Mouse (Mus musculus): ENCODE measurements at regions not wholly inside any gene's neighbourhood (a gene's known extent, or its start where the extent isn't known, plus 50 kb on each side); places are given as distances from the start of the nearest gene placed in this dataset.

GRCm38 (mm10) chr2:115081563-115082291, 427.0 kb upstream of the Dph6 start:
- Histone ChIP-seq H3K9ac (ENCODE audit: low read depth, low read length) (no peak overlapping the region), H3K27me3 (ENCODE audit: insufficient read depth, low read length) (no peaks in the 10 kb centered on the region), H3K9me3 (replicated peaks; ENCODE audit: low read length) (no peaks in the 10 kb centered on the region), H3K36me3 (ENCODE audit: insufficient read depth, low read length) (no peaks in the 10 kb centered on the region), H3K27ac (peak overlapping the region; percentile 27), H3K4me3 (replicated peaks; ENCODE audit: low read depth, low read length) (no peak overlapping the region), H3K4me1 (replicated peaks; ENCODE audit: insufficient read depth, low read length) (no peaks in the 10 kb centered on the region), H3K4me2 (ENCODE audit: low read length) (no peak overlapping the region)
- TF ChIP-seq CTCF (IDR thresholded peaks at IDR 0.05; ENCODE audit: low read depth): no peak
- peak; percentile 82 for DNase-seq (ENCODE audit: low spot score)
- no peak for ATAC-seq (replicated peaks; ENCODE audit: low FRiP score, low read depth)
- WGBS: 48% methylated on average over 11 of the region's 11 CpGs

- Histone ChIP-seq H3K9ac (ENCODE audit: low read depth, low read length) (no peak overlapping the region), H3K4me1 (replicated peaks; ENCODE audit: insufficient read depth, low read length) (no peaks in the 10 kb centered on the region), H3K27ac (peak overlapping the region; percentile 27), H3K9me3 (replicated peaks; ENCODE audit: low read length) (no peaks in the 10 kb centered on the region), H3K36me3 (ENCODE audit: insufficient read depth, low read length) (no peaks in the 10 kb centered on the region), H3K27me3 (ENCODE audit: insufficient read depth, low read length) (no peaks in the 10 kb centered on the region), H3K4me2 (ENCODE audit: low read length) (no peak overlapping the region), H3K4me3 (replicated peaks; ENCODE audit: low read depth, low read length) (no peak overlapping the region)
- no peak for ATAC-seq (replicated peaks; ENCODE audit: low FRiP score, low read depth)
- peak; percentile 74 for DNase-seq (ENCODE audit: low spot score)
- TF ChIP-seq CTCF (IDR thresholded peaks at IDR 0.05; ENCODE audit: low read depth): no peak
- WGBS: 38% methylated on average over 6 of the region's 6 CpGs
Measured at GRCm38 (mm10) chr2:115082292-115082809, 427.6 kb upstream of the Dph6 start.

DNA sequence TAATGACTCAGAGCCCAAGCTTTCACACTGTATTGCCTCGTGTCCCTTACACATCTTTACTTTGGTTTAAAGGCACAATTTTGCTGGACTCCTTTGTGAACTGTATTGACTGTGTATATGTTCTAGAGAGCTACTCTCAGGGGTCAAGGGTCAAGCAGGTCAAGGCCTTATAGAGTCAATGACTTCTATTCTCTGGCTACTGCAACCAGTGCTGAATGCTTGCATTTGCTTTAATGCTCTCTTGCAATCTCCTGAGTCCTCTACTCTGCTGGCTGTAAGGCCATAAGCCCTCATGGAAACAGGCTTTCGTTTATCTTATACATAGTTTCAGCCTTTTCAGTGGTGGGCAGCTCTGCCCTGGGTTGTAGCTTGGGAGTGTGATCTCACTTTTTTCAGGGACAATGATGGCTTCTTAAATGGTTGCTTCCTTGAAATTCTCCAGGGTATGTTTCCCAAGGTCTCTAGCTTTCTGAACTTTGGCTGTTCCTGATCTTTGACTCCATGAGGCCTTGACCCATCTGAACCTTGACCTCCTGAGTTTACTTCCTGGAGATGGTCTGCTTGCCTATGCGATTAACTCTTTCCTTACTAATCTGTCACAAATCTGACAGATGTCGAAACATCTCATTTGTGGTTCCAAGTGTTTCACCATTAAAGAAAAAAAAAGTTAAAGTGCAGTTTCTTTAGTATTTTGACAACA, 433.8 kb upstream of the Dph6 start:
- H3K4me3 ChIP-seq (replicated peaks; ENCODE audit: low read depth, low read length): no peak overlapping the region
- WGBS: 73% methylated on average over 4 of the region's 4 CpGs
- ATAC-seq (replicated peaks; ENCODE audit: low FRiP score, low read depth) (no peak), DNase-seq (ENCODE audit: low spot score) (no peak)
- no peak overlapping the region for H3K4me2 ChIP-seq (ENCODE audit: low read length)
- no peaks in the 10 kb centered on the region for H3K9me3 ChIP-seq (replicated peaks; ENCODE audit: low read length)
- no peaks in the 10 kb centered on the region for H3K4me1 ChIP-seq (replicated peaks; ENCODE audit: insufficient read depth, low read length)
- no peak overlapping the region for H3K9ac ChIP-seq (ENCODE audit: low read depth, low read length)
- H3K27ac ChIP-seq: no peak overlapping the region
- H3K27me3 ChIP-seq (ENCODE audit: insufficient read depth, low read length): no peaks in the 10 kb centered on the region
- no peaks in the 10 kb centered on the region for H3K36me3 ChIP-seq (ENCODE audit: insufficient read depth, low read length)
- no peak for TF ChIP-seq CTCF (IDR thresholded peaks at IDR 0.05; ENCODE audit: low read depth)

DNA sequence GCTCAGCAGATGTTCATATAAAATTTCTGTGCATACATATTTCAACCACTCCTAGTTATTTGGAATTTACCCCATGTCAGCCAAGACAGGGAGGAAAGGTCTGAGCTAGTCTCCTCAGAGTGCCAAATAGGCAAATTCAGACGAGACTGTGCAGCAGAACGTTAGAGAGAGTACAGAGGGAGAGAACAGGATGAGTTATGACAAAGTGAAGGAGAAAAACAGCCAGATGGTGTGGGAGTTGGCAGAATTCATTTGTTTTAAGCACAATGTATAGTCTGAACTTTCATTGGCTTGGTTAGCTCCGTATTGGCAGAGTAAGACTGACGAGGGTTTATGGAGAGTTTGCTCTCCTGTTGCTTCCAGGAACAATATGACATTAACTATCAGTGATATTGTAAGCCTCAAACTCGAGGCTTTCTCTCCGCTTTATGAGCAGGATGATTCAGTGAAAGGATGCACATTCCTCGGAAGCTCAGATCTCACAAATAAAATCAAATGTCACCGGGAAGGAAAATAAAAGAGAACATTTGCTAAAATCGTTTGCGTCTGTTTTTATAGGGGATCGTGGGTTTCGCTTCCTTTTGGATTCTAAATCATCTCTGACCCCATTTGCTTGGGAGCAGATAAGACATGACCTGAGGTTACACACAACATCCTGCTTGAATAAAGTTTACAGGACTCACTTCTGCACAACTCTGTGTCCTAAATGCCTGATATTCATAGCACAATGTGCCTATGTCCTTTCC, 435.8 kb upstream of the Dph6 start:
- no peak overlapping the region for H3K9ac ChIP-seq (ENCODE audit: low read depth, low read length)
- H3K4me3 ChIP-seq (replicated peaks; ENCODE audit: low read depth, low read length): no peak overlapping the region
- DNase-seq (ENCODE audit: low spot score) (peak; percentile 74), ATAC-seq (replicated peaks; ENCODE audit: low FRiP score, low read depth) (no peak)
- WGBS: 16% methylated on average over 12 of the region's 12 CpGs
- H3K9me3 ChIP-seq (replicated peaks; ENCODE audit: low read length): no peaks in the 10 kb centered on the region
- peak overlapping the region; percentile 36; the same call in 1 of the 2 replicates for H3K27ac ChIP-seq
- no peaks in the 10 kb centered on the region for H3K4me1 ChIP-seq (replicated peaks; ENCODE audit: insufficient read depth, low read length)
- no peak for TF ChIP-seq CTCF (IDR thresholded peaks at IDR 0.05; ENCODE audit: low read depth)
- H3K36me3 ChIP-seq (ENCODE audit: insufficient read depth, low read length): no peaks in the 10 kb centered on the region
- no peaks in the 10 kb centered on the region for H3K27me3 ChIP-seq (ENCODE audit: insufficient read depth, low read length)
- H3K4me2 ChIP-seq (ENCODE audit: low read length): peak overlapping the region; percentile 35

DNA sequence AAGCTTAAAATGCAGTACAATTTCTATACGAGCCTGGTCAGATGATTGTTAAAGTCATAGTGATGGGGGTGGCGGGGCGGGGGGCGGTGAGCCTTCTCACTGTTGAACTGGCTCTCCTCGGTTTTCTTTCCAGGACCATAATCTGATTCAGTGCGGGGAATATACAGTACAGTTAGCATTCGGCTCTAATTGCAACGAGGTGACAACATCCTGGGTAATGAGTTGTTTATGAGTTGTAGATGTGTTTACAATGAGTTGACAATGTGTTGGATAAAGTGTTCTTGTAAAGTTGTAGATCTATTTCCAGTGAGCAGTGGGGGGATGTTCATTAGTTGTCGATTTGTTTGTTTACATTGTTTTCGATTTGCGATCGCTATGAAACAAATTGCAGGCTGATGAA, 440.6 kb upstream of the Dph6 start:
- DNase-seq (ENCODE audit: low spot score) (no peak), ATAC-seq (replicated peaks; ENCODE audit: low FRiP score, low read depth) (no peak)
- H3K27ac ChIP-seq: no peak overlapping the region
- no peak overlapping the region for H3K4me3 ChIP-seq (replicated peaks; ENCODE audit: low read depth, low read length)
- no peaks in the 10 kb centered on the region for H3K27me3 ChIP-seq (ENCODE audit: insufficient read depth, low read length)
- no peaks in the 10 kb centered on the region for H3K9me3 ChIP-seq (replicated peaks; ENCODE audit: low read length)
- TF ChIP-seq CTCF (IDR thresholded peaks at IDR 0.05; ENCODE audit: low read depth): no peak
- no peak overlapping the region for H3K9ac ChIP-seq (ENCODE audit: low read depth, low read length)
- H3K4me1 ChIP-seq (replicated peaks; ENCODE audit: insufficient read depth, low read length): no peaks in the 10 kb centered on the region
- WGBS: 56% methylated on average over 12 of the region's 12 CpGs
- H3K36me3 ChIP-seq (ENCODE audit: insufficient read depth, low read length): no peaks in the 10 kb centered on the region
- H3K4me2 ChIP-seq (ENCODE audit: low read length): no peak overlapping the region

- 67% methylated on average over 3 of the region's 3 CpGs for WGBS
- no peak overlapping the region for H3K9ac ChIP-seq (ENCODE audit: low read depth, low read length)
- DNase-seq (ENCODE audit: low spot score): peak; percentile 49
Measured at GRCm38 (mm10) chr2:115101501-115101900, 446.7 kb upstream of the Dph6 start.

More at GRCm38 (mm10) chr2:115101501-115101900, 446.7 kb upstream of the Dph6 start:
- no peaks in the 10 kb centered on the region for H3K27me3 ChIP-seq (ENCODE audit: insufficient read depth, low read length)
- H3K4me2 ChIP-seq (ENCODE audit: low read length): no peak overlapping the region
- no peak overlapping the region for H3K27ac ChIP-seq
- no peak for ATAC-seq (replicated peaks; ENCODE audit: low FRiP score, low read depth)
- no peaks in the 10 kb centered on the region for H3K36me3 ChIP-seq (ENCODE audit: insufficient read depth, low read length)
- H3K9me3 ChIP-seq (replicated peaks; ENCODE audit: low read length): no peaks in the 10 kb centered on the region
- no peak for TF ChIP-seq CTCF (IDR thresholded peaks at IDR 0.05; ENCODE audit: low read depth)
- H3K4me1 ChIP-seq (replicated peaks; ENCODE audit: insufficient read depth, low read length): no peaks in the 10 kb centered on the region
- H3K4me3 ChIP-seq (replicated peaks; ENCODE audit: low read depth, low read length): no peak overlapping the region
